Mouse (Mus musculus): ENCODE data around the gene Prss38. TPM values are rescaled to one million over a fixed set of nuclear protein-coding genes. Genes with fewer than 3 reads are reported as not detected.
"Not testable (repeated sequence)": the region's sequence is repeated elsewhere in the genome, so short reads cannot be mapped to it uniquely, and the experiment has no call there.

Gene Prss38
- polyA plus RNA-seq, 1 experiment from 2014 or later = not detected

DNA sequence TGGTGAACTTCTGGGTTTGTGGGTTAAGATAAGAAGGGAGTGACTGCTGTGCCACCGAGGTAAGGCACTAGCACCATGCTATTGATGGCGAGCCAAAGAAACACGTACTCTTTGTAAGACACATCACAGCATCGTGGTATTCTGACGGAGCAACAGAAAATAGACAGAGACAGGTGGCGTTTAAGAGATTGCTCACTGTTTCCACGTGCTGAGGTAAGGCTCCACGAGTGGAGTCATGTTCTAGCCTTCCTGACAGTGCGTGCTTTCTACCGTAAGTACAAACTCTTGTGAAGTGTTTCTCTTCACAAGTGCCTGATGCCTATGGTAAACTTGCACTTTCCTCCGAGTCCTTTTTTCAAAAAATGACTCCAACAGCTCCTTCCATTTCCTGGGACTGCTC is 5.6 kb downstream of the Prss38 start:
- ATAC-seq (ENCODE audit: insufficient read depth) = no peak
- WGBS (ENCODE audit: insufficient replicate concordance) = 42% methylated on average over 11 of the region's 11 CpGs
- H3K9me3 ChIP-seq (replicated peaks) = no peaks in the 10 kb centered on the region

GRCm38 (mm10) chr11:59367955-59368354 is 7.5 kb downstream of the Prss38 start:
- H3K4me3 ChIP-seq (replicated peaks); H3K9ac ChIP-seq; H3K9me3 ChIP-seq (replicated peaks); ATAC-seq (ENCODE audit: insufficient read depth); H3K27ac ChIP-seq (replicated peaks); H3K36me3 ChIP-seq (replicated peaks); H3K27me3 ChIP-seq; H3K4me2 ChIP-seq; H3K4me1 ChIP-seq (replicated peaks): not testable (repeated sequence)
- WGBS (ENCODE audit: insufficient replicate concordance) = 59% methylated on average over 4 of the region's 4 CpGs

More for the DNA sequence above, 5.6 kb downstream of the Prss38 start:
- H3K4me3 ChIP-seq (replicated peaks) = no peak overlapping the region
- no peak overlapping the region for H3K4me2 ChIP-seq
- H3K27ac ChIP-seq (replicated peaks) = no peak overlapping the region
- H3K9ac ChIP-seq = no peak overlapping the region
- no peaks in the 10 kb centered on the region for H3K27me3 ChIP-seq
- no peaks in the 10 kb centered on the region for H3K4me1 ChIP-seq (replicated peaks)
- H3K36me3 ChIP-seq (replicated peaks) = no peaks in the 10 kb centered on the region

- Histone ChIP-seq H3K4me3 (replicated peaks) (no peak overlapping the region), H3K36me3 (replicated peaks) (no peaks in the 10 kb centered on the region), H3K9me3 (replicated peaks) (no peaks in the 10 kb centered on the region), H3K27me3 (no peaks in the 10 kb centered on the region), H3K4me1 (replicated peaks) (no peaks in the 10 kb centered on the region), H3K4me2 (no peak overlapping the region), H3K27ac (replicated peaks) (no peak overlapping the region), H3K9ac (no peak overlapping the region)
- 35% methylated on average over 3 of the region's 3 CpGs for WGBS (ENCODE audit: insufficient replicate concordance)
- no peak for ATAC-seq (ENCODE audit: insufficient read depth)
Observed at GRCm38 (mm10) chr11:59366633-59367032, 8.8 kb downstream of the Prss38 start.

GRCm38 (mm10) chr11:59366031-59366430 is 9.4 kb downstream of the Prss38 start:
- H3K4me2 ChIP-seq = no peak overlapping the region
- no peaks in the 10 kb centered on the region for H3K27me3 ChIP-seq
- WGBS (ENCODE audit: insufficient replicate concordance) = 70% methylated on average over 3 of the region's 3 CpGs
- ATAC-seq (ENCODE audit: insufficient read depth) = no peak
- no peak overlapping the region for H3K9ac ChIP-seq
- H3K36me3 ChIP-seq (replicated peaks) = no peaks in the 10 kb centered on the region
- H3K9me3 ChIP-seq (replicated peaks) = no peaks in the 10 kb centered on the region
- H3K4me1 ChIP-seq (replicated peaks) = no peaks in the 10 kb centered on the region
- H3K4me3 ChIP-seq (replicated peaks) = no peak overlapping the region
- no peak overlapping the region for H3K27ac ChIP-seq (replicated peaks)

DNA sequence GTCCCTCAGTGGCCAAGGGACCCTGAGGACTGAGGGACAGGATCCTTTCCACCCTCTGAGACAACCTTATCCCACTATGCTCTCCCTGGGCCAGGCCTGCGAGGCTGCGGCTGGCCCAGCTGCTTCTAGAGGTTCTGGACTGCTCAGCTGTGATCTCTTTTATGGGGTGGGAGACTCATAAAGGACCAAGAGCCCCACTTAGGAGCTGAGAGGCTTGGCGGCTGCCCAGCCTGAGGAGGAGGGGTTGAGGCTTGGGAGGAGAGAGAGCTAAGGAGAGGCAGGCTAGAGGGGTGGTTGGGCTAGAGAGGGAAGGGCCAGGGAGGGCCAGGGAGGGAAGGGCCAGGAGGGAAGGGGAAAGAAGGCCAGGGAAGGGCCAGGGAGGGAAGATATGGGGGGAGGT is 11.0 kb downstream of the Prss38 start:
- no peak overlapping the region for H3K4me3 ChIP-seq (replicated peaks)
- H3K27me3 ChIP-seq = no peaks in the 10 kb centered on the region
- no peak overlapping the region for H3K27ac ChIP-seq (replicated peaks)
- 56% methylated on average over 3 of the region's 3 CpGs for WGBS (ENCODE audit: insufficient replicate concordance)
- no peaks in the 10 kb centered on the region for H3K4me1 ChIP-seq (replicated peaks)
- ATAC-seq (ENCODE audit: insufficient read depth) = no peak
- H3K9me3 ChIP-seq (replicated peaks) = no peaks in the 10 kb centered on the region
- no peak overlapping the region for H3K9ac ChIP-seq
- no peak overlapping the region for H3K4me2 ChIP-seq
- no peaks in the 10 kb centered on the region for H3K36me3 ChIP-seq (replicated peaks)

- H3K4me2 ChIP-seq = no peak overlapping the region
- WGBS (ENCODE audit: insufficient replicate concordance) = 67% methylated on average over 9 of the region's 9 CpGs
- no peak overlapping the region for H3K9ac ChIP-seq
- H3K27me3 ChIP-seq = no peaks in the 10 kb centered on the region
- no peaks in the 10 kb centered on the region for H3K36me3 ChIP-seq (replicated peaks)
- no peak for ATAC-seq (ENCODE audit: insufficient read depth)
- no peak overlapping the region for H3K27ac ChIP-seq (replicated peaks)
- no peaks in the 10 kb centered on the region for H3K4me1 ChIP-seq (replicated peaks)
- H3K9me3 ChIP-seq (replicated peaks) = no peaks in the 10 kb centered on the region
- H3K4me3 ChIP-seq (replicated peaks) = no peak overlapping the region
Observed at GRCm38 (mm10) chr11:59364007-59364406, 11.4 kb downstream of the Prss38 start.

DNA sequence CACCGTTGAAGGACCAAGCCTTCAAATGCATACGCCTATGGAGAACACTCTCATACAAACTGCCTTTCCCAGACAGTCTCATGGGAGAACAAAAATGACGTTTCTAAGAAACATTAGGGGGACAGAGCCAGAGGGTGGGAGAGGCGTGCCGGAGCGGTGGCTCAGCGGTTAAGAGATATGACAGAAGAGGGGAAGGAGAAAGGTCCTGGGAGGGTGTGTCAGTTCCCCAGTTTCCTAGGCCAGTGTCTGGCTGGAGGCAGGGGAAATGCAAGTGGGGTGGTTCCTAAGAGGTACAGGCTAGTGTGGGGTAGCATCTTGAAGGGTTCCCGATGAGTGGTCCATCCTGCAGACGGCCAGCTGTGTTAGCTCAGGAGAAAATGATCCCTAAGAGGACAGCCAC is 14.2 kb downstream of the Prss38 start:
- 53% methylated on average over 9 of the region's 9 CpGs for WGBS (ENCODE audit: insufficient replicate concordance)
- no peak overlapping the region for H3K27ac ChIP-seq (replicated peaks)
- no peak overlapping the region for H3K4me3 ChIP-seq (replicated peaks)
- no peaks in the 10 kb centered on the region for H3K9me3 ChIP-seq (replicated peaks)
- no peak overlapping the region for H3K9ac ChIP-seq
- H3K36me3 ChIP-seq (replicated peaks) = no peaks in the 10 kb centered on the region
- no peaks in the 10 kb centered on the region for H3K27me3 ChIP-seq
- ATAC-seq (ENCODE audit: insufficient read depth) = no peak
- H3K4me1 ChIP-seq (replicated peaks) = no peaks in the 10 kb centered on the region
- no peak overlapping the region for H3K4me2 ChIP-seq

DNA sequence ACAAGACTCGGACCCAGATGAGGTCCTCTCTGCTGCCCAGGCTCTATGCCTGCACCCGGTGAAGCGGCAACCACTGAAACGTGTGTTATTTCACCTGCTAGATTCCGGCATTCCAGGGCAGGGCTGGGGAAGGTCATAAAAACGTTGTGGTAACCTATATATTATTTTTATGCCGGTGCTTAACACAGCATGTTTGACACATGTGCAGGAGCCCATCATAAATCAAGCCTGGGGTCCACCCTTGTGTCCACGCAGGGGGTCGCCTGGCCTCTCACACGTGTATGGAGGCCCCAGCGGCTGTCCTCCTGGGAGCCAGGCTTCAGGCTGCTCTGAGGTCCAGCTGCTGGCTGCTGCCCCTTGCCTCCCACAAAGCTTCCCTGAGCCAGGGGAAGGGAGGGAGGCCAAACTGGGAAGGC is 18.6 kb downstream of the Prss38 start:
- 67% methylated on average over 11 of the region's 11 CpGs for WGBS (ENCODE audit: insufficient replicate concordance)
- Histone ChIP-seq H3K4me2 (no peak overlapping the region), H3K9ac (no peak overlapping the region), H3K36me3 (replicated peaks) (no peaks in the 10 kb centered on the region), H3K9me3 (replicated peaks) (no peaks in the 10 kb centered on the region), H3K4me3 (replicated peaks) (no peak overlapping the region), H3K4me1 (replicated peaks) (no peaks in the 10 kb centered on the region), H3K27me3 (no peaks in the 10 kb centered on the region), H3K27ac (replicated peaks) (no peak overlapping the region)
- no peak for ATAC-seq (ENCODE audit: insufficient read depth)

DNA sequence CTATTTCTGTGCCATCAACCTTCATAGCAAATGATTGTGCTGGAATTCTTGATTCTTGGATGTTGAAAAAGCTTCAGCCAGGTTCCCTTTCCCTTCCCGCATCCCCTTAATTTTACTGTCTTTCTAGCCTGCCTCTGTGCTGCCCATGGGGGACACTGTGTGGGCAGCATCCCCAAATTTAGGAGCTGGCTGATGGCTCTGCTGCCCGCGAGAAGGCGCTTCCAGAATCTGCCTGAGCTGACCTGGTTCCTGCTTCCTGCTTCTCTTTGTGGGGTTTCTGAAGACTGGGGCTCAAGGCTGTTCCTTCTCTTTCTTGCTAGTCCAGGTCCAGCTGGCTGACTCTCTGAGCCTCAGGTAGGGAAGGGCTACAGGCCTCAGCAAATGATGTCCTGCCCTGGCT is 20.7 kb downstream of the Prss38 start:
- H3K27me3 ChIP-seq = no peaks in the 10 kb centered on the region
- H3K4me1 ChIP-seq (replicated peaks) = no peaks in the 10 kb centered on the region
- WGBS (ENCODE audit: insufficient replicate concordance) = 56% methylated on average over 4 of the region's 4 CpGs
- H3K9me3 ChIP-seq (replicated peaks) = no peaks in the 10 kb centered on the region
- H3K4me2 ChIP-seq = no peak overlapping the region
- no peaks in the 10 kb centered on the region for H3K36me3 ChIP-seq (replicated peaks)
- no peak overlapping the region for H3K4me3 ChIP-seq (replicated peaks)
- no peak for ATAC-seq (ENCODE audit: insufficient read depth)
- H3K9ac ChIP-seq = no peak overlapping the region
- no peak overlapping the region for H3K27ac ChIP-seq (replicated peaks)

DNA sequence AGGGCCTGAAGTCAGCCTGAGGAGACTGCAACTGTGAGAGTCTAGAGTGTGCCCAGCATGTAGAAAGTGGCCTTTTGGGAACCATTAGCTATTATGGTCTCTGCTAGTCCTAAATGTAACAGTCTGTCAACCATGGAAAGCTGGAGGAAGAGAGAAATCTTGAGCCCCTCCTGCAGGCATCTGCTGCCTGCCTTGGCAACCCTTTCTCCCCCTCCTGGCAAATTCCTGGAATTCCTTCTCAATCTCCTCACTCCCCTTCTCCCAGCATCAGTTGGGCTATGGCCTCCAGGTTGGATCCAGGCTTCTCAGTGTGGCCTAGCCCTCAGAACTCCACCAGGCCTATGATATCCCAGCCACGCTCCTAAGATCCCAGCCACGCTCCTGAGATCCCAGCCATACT is 25.1 kb downstream of the Prss38 start:
- no peaks in the 10 kb centered on the region for H3K4me1 ChIP-seq (replicated peaks)
- H3K27me3 ChIP-seq = no peaks in the 10 kb centered on the region
- H3K36me3 ChIP-seq (replicated peaks) = no peaks in the 10 kb centered on the region
- WGBS (ENCODE audit: insufficient replicate concordance) = 52% methylated on average over 2 of the region's 2 CpGs
- ATAC-seq (ENCODE audit: insufficient read depth) = no peak
- no peak overlapping the region for H3K27ac ChIP-seq (replicated peaks)
- no peak overlapping the region for H3K4me2 ChIP-seq
- H3K9me3 ChIP-seq (replicated peaks) = no peaks in the 10 kb centered on the region
- no peak overlapping the region for H3K9ac ChIP-seq
- H3K4me3 ChIP-seq (replicated peaks) = no peak overlapping the region

DNA sequence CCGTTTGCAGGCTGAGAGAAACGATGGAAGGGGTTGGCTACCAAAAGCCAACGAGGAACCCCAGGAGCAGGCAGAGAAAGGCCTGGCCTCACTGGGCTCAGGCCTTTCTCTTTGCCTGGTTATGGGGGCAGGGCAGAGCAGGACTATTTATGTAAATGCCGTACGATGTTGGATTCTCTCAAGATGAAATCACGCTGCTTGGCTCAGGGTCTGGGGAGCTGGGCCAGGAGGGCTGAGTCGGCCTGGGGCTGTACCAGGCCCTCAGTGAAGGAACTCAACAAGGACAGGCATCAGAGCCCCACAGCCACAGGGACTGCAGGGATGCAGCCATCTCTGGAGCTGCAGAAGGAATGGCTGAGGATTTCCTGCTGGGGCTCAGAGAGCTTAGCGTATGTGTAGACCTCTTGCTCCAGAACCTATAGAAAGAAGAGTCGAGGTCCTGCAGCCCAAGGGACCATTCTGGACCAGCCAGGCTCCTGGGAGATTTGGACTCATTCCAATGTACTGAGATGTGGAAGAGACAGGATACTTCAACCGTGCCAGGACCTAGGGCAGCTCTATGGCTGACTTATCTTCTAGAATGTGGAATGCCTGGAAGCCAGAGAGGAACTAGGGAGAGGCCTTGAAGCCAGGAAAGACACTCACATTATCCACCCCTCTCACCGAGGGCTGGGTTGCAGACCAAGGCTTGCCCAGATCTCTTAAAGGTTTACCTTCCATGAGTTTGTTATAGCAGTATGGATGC is 29.1 kb downstream of the Prss38 start:
- no peak for ATAC-seq (ENCODE audit: insufficient read depth)
- no peak overlapping the region for H3K4me2 ChIP-seq
- H3K9me3 ChIP-seq (replicated peaks) = no peaks in the 10 kb centered on the region
- H3K4me1 ChIP-seq (replicated peaks) = no peaks in the 10 kb centered on the region
- H3K4me3 ChIP-seq (replicated peaks) = no peak overlapping the region
- no peaks in the 10 kb centered on the region for H3K27me3 ChIP-seq
- H3K36me3 ChIP-seq (replicated peaks) = no peaks in the 10 kb centered on the region
- WGBS (ENCODE audit: insufficient replicate concordance) = 53% methylated on average over 11 of the region's 11 CpGs
- H3K27ac ChIP-seq (replicated peaks) = no peak overlapping the region
- no peak overlapping the region for H3K9ac ChIP-seq

DNA sequence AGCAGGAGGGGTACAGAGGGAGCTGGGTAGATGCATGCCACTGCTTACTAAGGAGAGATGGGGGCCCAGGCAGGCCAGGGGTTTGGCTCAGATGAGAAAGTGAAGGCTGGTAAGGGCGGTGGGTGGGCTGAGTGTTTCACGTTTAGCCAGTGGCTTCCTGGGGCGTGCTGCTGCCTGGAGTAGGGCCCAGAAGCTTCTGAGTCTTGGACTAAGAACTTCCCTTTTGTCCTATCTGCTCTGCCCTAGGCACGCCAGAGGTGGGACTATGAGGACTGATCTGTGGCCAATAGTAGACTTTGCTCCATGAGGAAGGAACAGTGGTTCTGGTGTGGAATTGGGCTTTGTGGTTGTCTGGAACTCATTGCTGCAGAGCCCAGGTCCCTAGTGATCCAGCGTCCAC is 32.5 kb downstream of the Prss38 start:
- no peaks in the 10 kb centered on the region for H3K4me1 ChIP-seq (replicated peaks)
- WGBS (ENCODE audit: insufficient replicate concordance) = 20% methylated on average over 5 of the region's 5 CpGs
- no peak overlapping the region for H3K4me3 ChIP-seq (replicated peaks)
- no peaks in the 10 kb centered on the region for H3K9me3 ChIP-seq (replicated peaks)
- H3K4me2 ChIP-seq = no peak overlapping the region
- no peaks in the 10 kb centered on the region for H3K27me3 ChIP-seq
- ATAC-seq (ENCODE audit: insufficient read depth) = no peak
- H3K27ac ChIP-seq (replicated peaks) = no peak overlapping the region
- H3K36me3 ChIP-seq (replicated peaks) = no peaks in the 10 kb centered on the region
- no peak overlapping the region for H3K9ac ChIP-seq

Data from liver, embryonic 15.5 days (tissue).